Mouse (Mus musculus) embryonic facial prominence, embryonic 14.5 days (tissue): ENCODE measurements at regions not wholly inside any gene's neighbourhood (a gene's known extent, or its start where the extent isn't known, plus 50 kb on each side); places are given as distances from the start of the nearest gene placed in this dataset.
A peak's percentile ranks its signal among the peaks of the same experiment; 100 is the strongest.

Source experiments
- ATAC-seq: fragments of 200-750 bp; cut with Nextera tagmentation; 2 replicates; pipeline ENCODE4 v1.8.0; 2017; ENCODE audit warnings: low read depth, moderate number of reproducible peaks, moderate TSS enrichment
- DNase-seq: peaks from one replicate; pipeline ENCODE4 v3.0.0-alpha.2; 2015; ENCODE audit warnings: low spot score
- H3K27ac ChIP-seq: fragments of 300-500 bp; sonication (generic); replicated peaks from 2 replicates; pipeline ENCODE4 v1.5.1; 2014; ENCODE audit warnings: low read depth, mild to moderate bottlenecking, low read length, moderate library complexity
- H3K27me3 ChIP-seq: fragments of 300-500 bp; sonication (generic); replicated peaks from 2 replicates; pipeline ENCODE4 v1.6.1; 2014; ENCODE audit warnings: low read length; ENCODE audit not compliant: control insufficient read depth, insufficient read depth
- H3K36me3 ChIP-seq: fragments of 300-500 bp; sonication (generic); 2 replicates; pipeline ENCODE4 v1.6.1; 2014; ENCODE audit warnings: low read length, mixed read lengths; ENCODE audit not compliant: control insufficient read depth, insufficient read depth
- H3K4me1 ChIP-seq: fragments of 300-500 bp; sonication (generic); 2 replicates; pipeline ENCODE4 v1.6.1; 2014; ENCODE audit warnings: antibody characterized with exemption, low read length; ENCODE audit not compliant: control insufficient read depth, insufficient read depth
- H3K4me2 ChIP-seq: fragments of 300-500 bp; sonication (generic); 2 replicates; pipeline ENCODE4 v1.6.1; 2014; ENCODE audit warnings: low read depth, mild to moderate bottlenecking, low read length, moderate library complexity, mixed read lengths
- H3K4me3 ChIP-seq: fragments of 300-500 bp; sonication (generic); 2 replicates; pipeline ENCODE4 v1.5.1; 2014; ENCODE audit warnings: low read depth, mild to moderate bottlenecking, low read length
- H3K9ac ChIP-seq: fragments of 300-500 bp; sonication (generic); 2 replicates; pipeline ENCODE4 v1.6.1; 2014; ENCODE audit warnings: low read depth, mild to moderate bottlenecking, low read length, moderate library complexity, mixed read lengths
- H3K9me3 ChIP-seq: fragments of 300-500 bp; sonication (generic); 2 replicates; pipeline ENCODE4 v1.6.1; 2016; ENCODE audit warnings: low read length; ENCODE audit not compliant: control insufficient read depth
- WGBS: fragments of 180-500 bp; shearing (Covaris S2); extraction: QIAGEN DNeasy Blood & Tissue Kit; methylation state at CpG from one replicate; pipeline ENCODE4 v1.1.7; 2014; 5-methylcytosine and 5-hydroxymethylcytosine counted together

- no peak for DNase-seq
- Histone ChIP-seq H3K4me1 (0 out of 2 replicates have a peak, but pooled peaks cover 3% of the 10 kb centered on the region), H3K9me3 (no peaks in the 10 kb centered on the region), H3K27ac (no peak overlapping the region), H3K9ac (no peak overlapping the region), H3K4me3 (no peak overlapping the region), H3K36me3 (no peaks in the 10 kb centered on the region), H3K4me2 (no peak overlapping the region), H3K27me3 (no peaks in the 10 kb centered on the region)
- no peak for ATAC-seq
- 82% methylated on average over 4 of the region's 4 CpGs for WGBS
These were observed 135.3 kb upstream of the Klf6 start for GRCm38 (mm10) chr13:5725984-5726383.

GRCm38 (mm10) chr13:5726446-5726845 is 134.8 kb upstream of the Klf6 start:
- H3K36me3 ChIP-seq, result no peaks in the 10 kb centered on the region
- no peaks in the 10 kb centered on the region for H3K27me3 ChIP-seq
- 0 out of 2 replicates have a peak, but pooled peaks cover 3% of the 10 kb centered on the region for H3K4me1 ChIP-seq
- no peak for ATAC-seq
- WGBS, result 80% methylated on average over 1 of the region's 1 CpGs
- no peaks in the 10 kb centered on the region for H3K9me3 ChIP-seq
- H3K9ac ChIP-seq, result no peak overlapping the region
- H3K4me2 ChIP-seq, result no peak overlapping the region
- no peak for DNase-seq
- no peak overlapping the region for H3K4me3 ChIP-seq
- H3K27ac ChIP-seq, result no peak overlapping the region

GRCm38 (mm10) chr13:5728172-5728571 is 133.1 kb upstream of the Klf6 start:
- WGBS, result 70% methylated on average over 2 of the region's 2 CpGs

GRCm38 (mm10) chr13:5728808-5729207 is 132.5 kb upstream of the Klf6 start:
- ATAC-seq (peak; percentile 62; the same call in 1 of the 2 replicates), DNase-seq (peak; percentile 41)
- Histone ChIP-seq H3K9ac (no peak overlapping the region), H3K4me1 (0 out of 2 replicates have a peak, but pooled peaks cover 3% of the 10 kb centered on the region), H3K36me3 (no peaks in the 10 kb centered on the region), H3K4me3 (no peak overlapping the region), H3K4me2 (no peak overlapping the region), H3K27ac (no peak overlapping the region), H3K9me3 (no peaks in the 10 kb centered on the region), H3K27me3 (no peaks in the 10 kb centered on the region)
- 76% methylated on average over 1 of the region's 1 CpGs for WGBS

More at GRCm38 (mm10) chr13:5728172-5728571, 133.1 kb upstream of the Klf6 start:
- Histone ChIP-seq H3K4me3 (no peak overlapping the region), H3K27me3 (no peaks in the 10 kb centered on the region), H3K4me2 (no peak overlapping the region), H3K27ac (no peak overlapping the region), H3K9me3 (no peaks in the 10 kb centered on the region), H3K36me3 (no peaks in the 10 kb centered on the region), H3K4me1 (0 out of 2 replicates have a peak, but pooled peaks cover 3% of the 10 kb centered on the region), H3K9ac (no peak overlapping the region)
- ATAC-seq, result no peak
- no peak for DNase-seq

- no peaks in the 10 kb centered on the region for H3K9me3 ChIP-seq
- H3K9ac ChIP-seq, result no peak overlapping the region
- no peak for ATAC-seq
- H3K4me2 ChIP-seq, result no peak overlapping the region
- H3K36me3 ChIP-seq, result no peaks in the 10 kb centered on the region
- H3K4me1 ChIP-seq, result no peaks in the 10 kb centered on the region
- H3K27ac ChIP-seq, result no peak overlapping the region
- 82% methylated on average over 6 of the region's 6 CpGs for WGBS
- H3K4me3 ChIP-seq, result no peak overlapping the region
- no peak for DNase-seq
- no peaks in the 10 kb centered on the region for H3K27me3 ChIP-seq
These were observed 131.7 kb upstream of the Klf6 start for GRCm38 (mm10) chr13:5729426-5730068.

GRCm38 (mm10) chr13:5732206-5732605 is 129.1 kb upstream of the Klf6 start:
- Histone ChIP-seq H3K27me3 (no peaks in the 10 kb centered on the region), H3K4me3 (no peak overlapping the region), H3K27ac (no peak overlapping the region), H3K9me3 (no peaks in the 10 kb centered on the region), H3K9ac (no peak overlapping the region), H3K4me1 (no peaks in the 10 kb centered on the region), H3K4me2 (no peak overlapping the region), H3K36me3 (no peaks in the 10 kb centered on the region)
- peak; percentile 23 for DNase-seq
- ATAC-seq, result no peak
- 75% methylated on average over 1 of the region's 1 CpGs for WGBS

- no peaks in the 10 kb centered on the region for H3K9me3 ChIP-seq
- DNase-seq (no peak), ATAC-seq (no peak)
- H3K9ac ChIP-seq, result no peak overlapping the region
- no peaks in the 10 kb centered on the region for H3K36me3 ChIP-seq
- no peak overlapping the region for H3K27ac ChIP-seq
- H3K4me1 ChIP-seq, result no peaks in the 10 kb centered on the region
- no peaks in the 10 kb centered on the region for H3K27me3 ChIP-seq
- H3K4me2 ChIP-seq, result no peak overlapping the region
- no peak overlapping the region for H3K4me3 ChIP-seq
These were observed 126.2 kb upstream of the Klf6 start for GRCm38 (mm10) chr13:5735027-5735624.

- no peak overlapping the region for H3K9ac ChIP-seq
- H3K27me3 ChIP-seq, result no peaks in the 10 kb centered on the region
- H3K4me2 ChIP-seq, result no peak overlapping the region
- 95% methylated on average over 6 of the region's 6 CpGs for WGBS
- H3K9me3 ChIP-seq, result no peaks in the 10 kb centered on the region
- no peak for ATAC-seq
- no peak for DNase-seq
- H3K4me1 ChIP-seq, result no peaks in the 10 kb centered on the region
- no peaks in the 10 kb centered on the region for H3K36me3 ChIP-seq
- H3K4me3 ChIP-seq, result no peak overlapping the region
- no peak overlapping the region for H3K27ac ChIP-seq
These were observed 124.8 kb upstream of the Klf6 start for GRCm38 (mm10) chr13:5736472-5736871.

GRCm38 (mm10) chr13:5737214-5737613 is 124.1 kb upstream of the Klf6 start:
- H3K36me3 ChIP-seq, result no peaks in the 10 kb centered on the region
- no peak overlapping the region for H3K27ac ChIP-seq
- WGBS, result 79% methylated on average over 7 of the region's 7 CpGs
- no peaks in the 10 kb centered on the region for H3K4me1 ChIP-seq
- H3K27me3 ChIP-seq, result no peaks in the 10 kb centered on the region
- no peaks in the 10 kb centered on the region for H3K9me3 ChIP-seq
- H3K4me2 ChIP-seq, result no peak overlapping the region
- ATAC-seq (no peak), DNase-seq (no peak)
- no peak overlapping the region for H3K9ac ChIP-seq
- H3K4me3 ChIP-seq, result no peak overlapping the region
